Mouse (Mus musculus): ENCODE measurements around the gene Terf2ip. TPM values are rescaled to one million over a fixed set of nuclear protein-coding genes. Genes with fewer than 3 reads are reported as not detected.

The Terf2ip gene
- polyA plus RNA-seq, 1 experiment = 41.1 TPM

- peak; percentile 51 for DNase-seq (ENCODE audit: low read depth)
- TF ChIP-seq POLR2A (IDR thresholded peaks at IDR 0.05; ENCODE audit: borderline replicate concordance, extremely low read depth, insufficient read depth, insufficient read length, poor library complexity, severe bottlenecking) (no peak), CTCF (IDR thresholded peaks at IDR 0.05; ENCODE audit: borderline replicate concordance, extremely low read depth, insufficient read depth, insufficient read length) (no peak)
Observed at GRCm38 (mm10) chr8:112011816-112012242, 631 bp downstream of the Terf2ip start.

GRCm38 (mm10) chr8:112014936-112015335 lies 3.7 kb downstream of the Terf2ip start, which contains the start of gene Gm6793:
Gene Gm6793, minus strand, starts transcription at chr8:112015036.
- DNase-seq (ENCODE audit: low read depth) = no peak
- TF ChIP-seq POLR2A (IDR thresholded peaks at IDR 0.05; ENCODE audit: borderline replicate concordance, extremely low read depth, insufficient read depth, insufficient read length, poor library complexity, severe bottlenecking) = no peak
- no peak for TF ChIP-seq CTCF (IDR thresholded peaks at IDR 0.05; ENCODE audit: borderline replicate concordance, extremely low read depth, insufficient read depth, insufficient read length)

GRCm38 (mm10) chr8:112029455-112029854 lies 18.3 kb downstream of the Terf2ip start:
- no peak for DNase-seq (ENCODE audit: low read depth)
- TF ChIP-seq POLR2A (IDR thresholded peaks at IDR 0.05; ENCODE audit: borderline replicate concordance, extremely low read depth, insufficient read depth, insufficient read length, poor library complexity, severe bottlenecking) (no peak), CTCF (IDR thresholded peaks at IDR 0.05; ENCODE audit: borderline replicate concordance, extremely low read depth, insufficient read depth, insufficient read length) (no peak)

- TF ChIP-seq CTCF (IDR thresholded peaks at IDR 0.05; ENCODE audit: borderline replicate concordance, extremely low read depth, insufficient read depth, insufficient read length) (no peak), POLR2A (IDR thresholded peaks at IDR 0.05; ENCODE audit: borderline replicate concordance, extremely low read depth, insufficient read depth, insufficient read length, poor library complexity, severe bottlenecking) (no peak)
- no peak for DNase-seq (ENCODE audit: low read depth)
Observed at GRCm38 (mm10) chr8:112030663-112031062, 19.5 kb downstream of the Terf2ip start.

- TF ChIP-seq CTCF (IDR thresholded peaks at IDR 0.05; ENCODE audit: borderline replicate concordance, extremely low read depth, insufficient read depth, insufficient read length) = no peak
- no peak for TF ChIP-seq POLR2A (IDR thresholded peaks at IDR 0.05; ENCODE audit: borderline replicate concordance, extremely low read depth, insufficient read depth, insufficient read length, poor library complexity, severe bottlenecking)
- DNase-seq (ENCODE audit: low read depth) = no peak
Observed at GRCm38 (mm10) chr8:112033071-112033470, 21.9 kb downstream of the Terf2ip start.

- TF ChIP-seq POLR2A (IDR thresholded peaks at IDR 0.05; ENCODE audit: borderline replicate concordance, extremely low read depth, insufficient read depth, insufficient read length, poor library complexity, severe bottlenecking) (no peak), CTCF (IDR thresholded peaks at IDR 0.05; ENCODE audit: borderline replicate concordance, extremely low read depth, insufficient read depth, insufficient read length) (peak; percentile 70; the same call in 1 of the 2 replicates)
- peak; percentile 72 for DNase-seq (ENCODE audit: low read depth)
Observed at GRCm38 (mm10) chr8:112034603-112035002, 23.4 kb downstream of the Terf2ip start.

- TF ChIP-seq POLR2A (IDR thresholded peaks at IDR 0.05; ENCODE audit: borderline replicate concordance, extremely low read depth, insufficient read depth, insufficient read length, poor library complexity, severe bottlenecking) (no peak), CTCF (IDR thresholded peaks at IDR 0.05; ENCODE audit: borderline replicate concordance, extremely low read depth, insufficient read depth, insufficient read length) (no peak)
Observed at GRCm38 (mm10) chr8:112037521-112037920, 26.3 kb downstream of the Terf2ip start.

GRCm38 (mm10) chr8:112045182-112045581 lies 34.0 kb downstream of the Terf2ip start:
- DNase-seq (ENCODE audit: low read depth) = no peak
- TF ChIP-seq POLR2A (IDR thresholded peaks at IDR 0.05; ENCODE audit: borderline replicate concordance, extremely low read depth, insufficient read depth, insufficient read length, poor library complexity, severe bottlenecking) = no peak
- peak; percentile 42; the same call in 1 of the 2 replicates for TF ChIP-seq CTCF (IDR thresholded peaks at IDR 0.05; ENCODE audit: borderline replicate concordance, extremely low read depth, insufficient read depth, insufficient read length)

More at GRCm38 (mm10) chr8:112037521-112037920, 26.3 kb downstream of the Terf2ip start:
- no peak for DNase-seq (ENCODE audit: low read depth)

DNA sequence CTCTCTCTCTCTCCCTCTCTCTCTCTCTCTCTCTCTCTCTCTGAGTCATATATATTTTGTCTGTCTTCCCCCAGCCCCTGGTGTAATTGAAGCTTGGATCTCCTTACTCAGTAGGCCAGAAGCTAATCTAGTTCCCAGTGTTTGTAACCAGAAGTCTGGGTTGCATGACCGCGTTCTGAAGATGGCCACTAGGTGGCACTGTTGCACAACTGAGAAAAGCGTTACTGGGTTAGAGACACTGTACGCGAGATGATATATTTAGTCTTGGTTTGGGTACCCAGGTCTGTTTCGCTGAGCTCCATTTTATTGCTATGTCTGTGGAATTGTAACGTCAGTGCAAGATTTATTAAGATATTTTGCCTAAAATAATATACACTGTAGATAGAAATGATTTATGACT lies 34.7 kb downstream of the Terf2ip start:
- peak; percentile 89; the same call in 1 of the 2 replicates for TF ChIP-seq CTCF (IDR thresholded peaks at IDR 0.05; ENCODE audit: borderline replicate concordance, extremely low read depth, insufficient read depth, insufficient read length)
- TF ChIP-seq POLR2A (IDR thresholded peaks at IDR 0.05; ENCODE audit: borderline replicate concordance, extremely low read depth, insufficient read depth, insufficient read length, poor library complexity, severe bottlenecking) = no peak
- DNase-seq (ENCODE audit: low read depth) = peak; percentile 94

DNA sequence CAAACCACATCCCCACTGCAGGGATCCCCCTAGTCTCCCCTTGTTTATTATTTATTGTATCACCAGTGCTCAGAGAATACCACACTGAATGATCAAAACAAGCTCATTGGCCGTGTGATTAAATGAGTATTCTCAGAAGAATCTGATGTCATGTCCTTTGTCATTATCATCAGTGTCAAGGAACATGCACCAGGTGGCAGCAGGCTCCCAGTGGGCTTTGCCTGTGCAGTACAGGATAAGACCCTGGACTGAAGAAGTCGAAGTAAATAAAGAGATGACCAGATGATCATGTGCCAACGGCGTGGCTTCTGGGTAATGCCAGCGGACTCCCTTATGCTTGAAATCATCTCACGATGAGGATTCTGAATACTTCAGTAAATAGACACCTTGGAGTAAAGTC lies 37.1 kb downstream of the Terf2ip start:
- DNase-seq (ENCODE audit: low read depth) = peak; percentile 43
- peak; percentile 32; the same call in 1 of the 2 replicates for TF ChIP-seq CTCF (IDR thresholded peaks at IDR 0.05; ENCODE audit: borderline replicate concordance, extremely low read depth, insufficient read depth, insufficient read length)
- TF ChIP-seq POLR2A (IDR thresholded peaks at IDR 0.05; ENCODE audit: borderline replicate concordance, extremely low read depth, insufficient read depth, insufficient read length, poor library complexity, severe bottlenecking) = no peak

DNA sequence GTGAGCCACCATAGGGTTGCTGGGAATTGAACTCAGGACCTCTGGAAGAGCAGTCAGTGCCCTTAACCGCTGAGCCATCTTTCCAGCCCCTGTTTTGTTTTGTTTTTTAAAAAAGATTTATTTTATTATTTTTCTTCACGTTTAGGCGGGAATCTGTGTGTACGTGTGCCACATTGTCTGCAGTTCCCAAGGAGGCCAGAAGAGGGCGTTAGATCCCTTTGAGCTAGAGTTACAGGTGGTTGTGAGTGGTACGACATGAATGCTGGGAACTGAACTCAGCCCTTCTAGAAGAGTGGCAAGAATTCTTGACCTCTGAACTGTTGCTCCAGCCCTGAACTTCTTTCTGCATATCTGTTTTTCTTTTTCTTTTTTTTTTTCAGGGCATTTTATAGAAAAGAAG lies 38.8 kb downstream of the Terf2ip start:
- no peak for DNase-seq (ENCODE audit: low read depth)
- peak; percentile 39; the same call in 1 of the 2 replicates for TF ChIP-seq CTCF (IDR thresholded peaks at IDR 0.05; ENCODE audit: borderline replicate concordance, extremely low read depth, insufficient read depth, insufficient read length)
- TF ChIP-seq POLR2A (IDR thresholded peaks at IDR 0.05; ENCODE audit: borderline replicate concordance, extremely low read depth, insufficient read depth, insufficient read length, poor library complexity, severe bottlenecking) = no peak

GRCm38 (mm10) chr8:112051537-112051936 lies 40.3 kb downstream of the Terf2ip start:
- DNase-seq (ENCODE audit: low read depth) = no peak
- TF ChIP-seq POLR2A (IDR thresholded peaks at IDR 0.05; ENCODE audit: borderline replicate concordance, extremely low read depth, insufficient read depth, insufficient read length, poor library complexity, severe bottlenecking) (no peak), CTCF (IDR thresholded peaks at IDR 0.05; ENCODE audit: borderline replicate concordance, extremely low read depth, insufficient read depth, insufficient read length) (no peak)

Data from brain, embryonic 14.5 days (tissue).